Mouse (Mus musculus): ENCODE data around the gene Fam207a. TPM values are rescaled to one million over a fixed set of nuclear protein-coding genes. Genes with fewer than 3 reads are reported as not detected.

The Fam207a gene
- total and polyA plus RNA-seq, 3 experiments, result 70.6 to 74.0 TPM; not detected in 1

DNA sequence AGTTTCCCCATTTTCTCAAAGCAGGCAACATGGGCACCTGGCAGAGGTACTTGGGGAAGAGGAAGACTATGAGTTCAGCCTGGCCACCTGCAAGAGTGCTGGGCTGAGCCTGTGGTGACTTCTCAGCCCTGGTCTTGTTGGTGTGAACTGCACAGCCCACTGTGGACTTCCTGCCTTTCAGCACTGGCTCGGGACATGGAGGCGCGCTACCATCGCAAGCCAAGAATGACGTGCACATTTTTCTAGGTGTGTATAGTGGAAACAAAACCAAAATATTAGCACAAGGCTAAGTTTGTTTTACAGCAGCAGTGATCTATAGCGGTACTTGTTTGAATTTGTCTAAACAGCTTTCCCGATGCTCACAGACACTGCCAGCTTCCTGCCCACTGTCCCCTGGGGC, 44.1 kb downstream of the Fam207a start:
- DNase-seq (ENCODE audit: low read depth, low spot score), result no peak
- TF ChIP-seq HCFC1 (IDR thresholded peaks at IDR 0.05; ENCODE audit: low read depth, low read length), result no peak
- TF ChIP-seq MAX (IDR thresholded peaks at IDR 0.05; ENCODE audit: low read length), result no peak
- TF ChIP-seq ZMIZ1 (IDR thresholded peaks at IDR 0.05; ENCODE audit: low read depth, low read length), result no peak
- TF ChIP-seq TBP (IDR thresholded peaks at IDR 0.05; ENCODE audit: low read depth, low read length), result no peak
- no peak for TF ChIP-seq MAFK (IDR thresholded peaks at IDR 0.05; ENCODE audit: borderline replicate concordance, low read depth, low read length)
- TF ChIP-seq POLR2AphosphoS2 (IDR thresholded peaks at IDR 0.05; ENCODE audit: low read length), result no peak
- TF ChIP-seq E2F4 (IDR thresholded peaks at IDR 0.05; ENCODE audit: borderline replicate concordance, low read depth, low read length), result no peak
- no peak for TF ChIP-seq JUND (IDR thresholded peaks at IDR 0.05; ENCODE audit: low read depth, low read length)
- no peak for TF ChIP-seq MAZ (IDR thresholded peaks at IDR 0.05; ENCODE audit: low read depth, low read length)
- TF ChIP-seq BHLHE40 (IDR thresholded peaks at IDR 0.05; ENCODE audit: borderline replicate concordance, low read depth, low read length), result no peak
- TF ChIP-seq MEF2A (IDR thresholded peaks at IDR 0.05; ENCODE audit: extremely low read depth, insufficient replicate concordance, low read depth, low read length, poor library complexity, severe bottlenecking), result no peak
- no peak for TF ChIP-seq CHD1 (IDR thresholded peaks at IDR 0.05; ENCODE audit: low read depth, low read length)
- no peak for TF ChIP-seq MYC (IDR thresholded peaks at IDR 0.05; ENCODE audit: low read depth, low read length)
- no peak for TF ChIP-seq EP300 (IDR thresholded peaks at IDR 0.05; ENCODE audit: low read depth in 1 of 2, low read length in 2 of 2)
- H3K79me2 ChIP-seq (ENCODE audit: control insufficient read depth, insufficient read depth, low read length, poor library complexity), result no peaks in the 10 kb centered on the region
- no peaks in the 10 kb centered on the region for H3K9me3 ChIP-seq (replicated peaks; ENCODE audit: insufficient read depth, low read length)
- no peaks in the 10 kb centered on the region; a peak in 1 of 4 replicates for H3K27me3 ChIP-seq (ENCODE audit: control insufficient read depth in 1 of 2, insufficient read depth in 2 of 2, low read length in 2 of 2)
- H3K36me3 ChIP-seq (ENCODE audit: control insufficient read depth in 1 of 2, insufficient read depth in 2 of 2, low read length in 2 of 2), result no peaks in the 10 kb centered on the region; a peak in 1 of 4 replicates
- no peak overlapping the region for H3K27ac ChIP-seq (ENCODE audit: control insufficient read depth, low read depth, low read length)
- no peak overlapping the region for H3K4me3 ChIP-seq (ENCODE audit: control insufficient read depth in 1 of 2, insufficient read depth in 1 of 2, low read depth in 2 of 2, low read length in 2 of 2)
- no peaks in the 10 kb centered on the region for H3K4me1 ChIP-seq (ENCODE audit: control insufficient read depth in 1 of 2, insufficient read depth in 2 of 2, low read length in 2 of 2)
- no peak overlapping the region for H3K9ac ChIP-seq (ENCODE audit: control insufficient read depth, low read depth, low read length, poor library complexity, severe bottlenecking)

DNA sequence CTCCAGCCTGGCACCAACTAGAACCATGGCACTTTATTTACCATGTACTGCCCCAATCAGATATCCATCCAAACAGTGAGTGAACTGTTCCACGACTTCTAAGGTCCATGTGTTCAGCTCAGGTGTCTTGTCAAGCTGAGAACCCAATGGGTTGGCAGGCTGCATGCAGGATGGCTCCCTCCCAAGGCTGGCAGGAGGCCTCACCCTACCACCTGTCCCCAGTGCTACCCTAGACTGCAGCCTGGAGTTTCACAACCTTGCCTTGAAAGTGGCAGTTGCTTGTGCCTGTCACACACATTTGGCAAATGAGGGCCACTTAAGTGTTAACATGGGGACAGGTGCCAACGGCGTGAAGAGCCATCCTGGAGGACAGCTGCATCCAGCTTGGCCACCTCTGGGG, 44.8 kb downstream of the Fam207a start:
- H3K9ac ChIP-seq (ENCODE audit: control insufficient read depth, low read depth, low read length, poor library complexity, severe bottlenecking), result no peak overlapping the region
- no peak for TF ChIP-seq MYB (IDR thresholded peaks at IDR 0.05; ENCODE audit: low read depth, low read length)
- no peak for TF ChIP-seq POLR2AphosphoS2 (IDR thresholded peaks at IDR 0.05; ENCODE audit: low read length)
- no peak for TF ChIP-seq SMC3 (IDR thresholded peaks at IDR 0.05; ENCODE audit: low read depth, low read length)
- no peak for TF ChIP-seq ZMIZ1 (IDR thresholded peaks at IDR 0.05; ENCODE audit: low read depth, low read length)
- no peak overlapping the region for H3K27ac ChIP-seq (ENCODE audit: control insufficient read depth, low read depth, low read length)
- DNase-seq (ENCODE audit: low read depth, low spot score), result no peak
- no peak overlapping the region for H3K4me3 ChIP-seq (ENCODE audit: control insufficient read depth in 1 of 2, insufficient read depth in 1 of 2, low read depth in 2 of 2, low read length in 2 of 2)
- H3K9me3 ChIP-seq (replicated peaks; ENCODE audit: insufficient read depth, low read length), result no peaks in the 10 kb centered on the region
- no peaks in the 10 kb centered on the region for H3K79me2 ChIP-seq (ENCODE audit: control insufficient read depth, insufficient read depth, low read length, poor library complexity)
- no peaks in the 10 kb centered on the region for H3K36me3 ChIP-seq (ENCODE audit: control insufficient read depth in 1 of 2, insufficient read depth in 2 of 2, low read length in 2 of 2)
- H3K27me3 ChIP-seq (ENCODE audit: control insufficient read depth in 1 of 2, insufficient read depth in 2 of 2, low read length in 2 of 2), result no peaks in the 10 kb centered on the region; a peak in 1 of 4 replicates
- no peaks in the 10 kb centered on the region for H3K4me1 ChIP-seq (ENCODE audit: control insufficient read depth in 1 of 2, insufficient read depth in 2 of 2, low read length in 2 of 2)

Data from MEL (cell line).